Mouse (Mus musculus) heart, postnatal 25 days (tissue): Measurements from ENCODE around the gene Zfp704. TPM values are rescaled to one million over a fixed set of nuclear protein-coding genes. Genes with fewer than 3 reads are reported as not detected.

Experiments used
- DNase-seq: peaks from one replicate; pipeline ENCODE4 v3.0.0; 2022; ENCODE audit warnings: low spot score
- intact Hi-C: fragments of 180-260 bp; cut with DNase I; formaldehyde crosslinking; loops from one replicate; pipeline ENCODE4 v1.15.1; 2025
- total RNA-seq, 2 experiments: library from RNA; stranded (reverse); gene quantifications; 2 replicates each; pipeline ENCODE4 v1.2.3; 2021

Zfp704 gene
- total RNA-seq, 2 experiments from 2014 or later: 12.0 to 14.0 TPM

DNA sequence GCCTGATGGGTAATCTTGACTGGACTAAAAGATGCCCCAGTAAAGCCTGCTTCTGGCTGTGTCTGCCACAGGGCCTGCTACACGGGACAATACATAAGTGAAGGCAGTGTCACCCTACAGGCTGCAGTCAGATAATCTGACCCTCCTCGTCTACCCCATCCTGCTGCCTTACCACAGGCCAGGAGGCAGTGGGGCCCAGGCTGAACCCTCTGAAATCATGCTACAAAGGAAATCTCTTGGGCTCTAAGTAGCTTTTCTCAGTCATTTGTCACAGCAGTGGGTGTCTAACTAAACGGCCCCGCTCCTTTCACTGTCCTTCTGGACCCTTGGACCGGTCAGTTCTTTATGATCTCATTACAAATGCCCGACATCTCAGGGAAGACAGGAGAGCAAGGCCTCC is 208.2 kb downstream of the Zfp704 start:
- no peak for DNase-seq
- intact Hi-C loops: loop anchor here (5.0 kb wide), 3 partner anchors 191 to 556 kb away; no protein-coding TSS in a partner anchor

DNA sequence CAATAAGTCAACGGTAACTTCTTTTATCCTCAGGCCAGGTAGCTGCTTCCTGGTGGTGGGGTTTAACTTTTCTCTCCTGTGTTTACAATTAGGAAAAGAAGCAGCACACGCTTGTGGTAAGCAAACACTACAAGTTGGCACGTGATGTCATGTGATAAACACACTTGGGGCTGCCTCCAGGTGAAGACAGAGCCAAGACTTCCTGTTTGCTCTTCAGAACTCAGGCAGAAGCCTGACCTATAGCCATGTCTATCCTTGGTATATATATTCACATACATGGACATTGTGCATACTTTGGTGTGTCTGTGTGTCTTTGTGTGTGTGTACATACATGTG is 209.0 kb downstream of the Zfp704 start:
- intact Hi-C loops: loop anchor here (1.0 to 5.0 kb wide), 5 partner anchors 65 to 556 kb away; no protein-coding TSS in a partner anchor
- no peak for DNase-seq

DNA sequence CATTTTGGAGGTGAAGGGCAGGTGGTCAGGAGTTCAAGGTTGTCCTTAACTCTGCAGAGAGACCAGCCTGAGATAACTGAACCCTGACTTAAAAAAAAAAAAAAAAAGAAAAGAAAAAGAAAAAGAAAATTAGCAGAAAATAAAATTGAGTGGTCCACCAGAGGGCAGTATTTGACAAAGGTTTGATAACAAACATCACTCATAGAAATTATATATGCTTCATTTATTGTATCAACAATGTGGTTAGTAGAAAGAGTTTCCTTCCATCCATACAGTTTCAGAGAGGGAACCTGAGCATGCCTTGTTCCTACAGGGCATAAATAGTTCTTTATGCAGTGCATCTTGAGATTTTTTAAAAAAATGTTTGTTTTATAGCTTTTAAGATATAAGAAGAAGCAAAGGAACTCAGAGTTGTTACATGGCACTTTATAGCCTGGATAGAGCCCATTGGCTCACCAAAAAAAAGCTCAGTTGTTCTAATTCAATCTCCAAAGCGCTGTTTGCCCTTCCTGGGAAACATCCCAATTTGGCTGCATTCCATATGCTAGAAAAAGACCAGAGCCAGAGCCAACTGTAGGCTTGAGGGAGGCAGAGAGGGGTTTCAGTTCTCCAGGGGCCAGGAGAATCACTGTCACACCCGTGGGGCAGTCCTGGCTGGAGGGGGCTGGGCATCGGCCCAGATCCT is 209.5 kb downstream of the Zfp704 start:
- intact Hi-C loops: loop anchor here (1.0 to 5.0 kb wide), 5 partner anchors 66 to 557 kb away; no protein-coding TSS in a partner anchor
- DNase-seq: no peak

DNA sequence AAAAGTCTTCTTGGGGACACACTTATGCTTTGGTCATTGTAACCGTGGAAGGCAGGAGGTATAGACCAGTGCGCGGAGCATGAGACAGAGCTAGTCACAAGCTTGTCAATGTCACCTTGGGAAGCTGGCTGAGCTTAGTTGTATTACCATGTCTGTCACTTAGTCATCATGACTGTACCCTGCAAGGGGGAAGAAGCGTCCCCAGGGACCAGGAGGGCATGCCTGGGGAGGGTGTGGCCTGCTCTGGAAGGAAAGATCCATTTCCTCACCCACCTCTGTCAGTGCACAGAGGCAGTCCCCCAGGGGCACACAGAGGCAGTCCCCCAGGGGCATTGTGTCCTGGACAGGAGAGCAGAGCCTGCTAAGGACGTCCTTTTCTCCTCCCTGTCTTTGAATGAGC is 211.6 kb downstream of the Zfp704 start:
- no peak for DNase-seq
- intact Hi-C loops: no loop called here
